Mouse (Mus musculus) heart, adult 2 months (tissue): ENCODE measurements around the gene Adam15.

Experiments
- EP300 ChIP-seq: fragments of 200-500 bp; IDR thresholded peaks from 2 replicates; pipeline ENCODE4 v1.6.1; 2011; ENCODE audit warnings: low read depth, low read length, control low read depth; ENCODE audit not compliant: insufficient read depth
- POLR2A ChIP-seq: fragments of 200-500 bp; IDR thresholded peaks from 2 replicates; pipeline ENCODE4 v1.6.1; 2011; ENCODE audit warnings: mild to moderate bottlenecking, low read depth, low read length, control low read depth; ENCODE audit not compliant: insufficient read depth

DNA sequence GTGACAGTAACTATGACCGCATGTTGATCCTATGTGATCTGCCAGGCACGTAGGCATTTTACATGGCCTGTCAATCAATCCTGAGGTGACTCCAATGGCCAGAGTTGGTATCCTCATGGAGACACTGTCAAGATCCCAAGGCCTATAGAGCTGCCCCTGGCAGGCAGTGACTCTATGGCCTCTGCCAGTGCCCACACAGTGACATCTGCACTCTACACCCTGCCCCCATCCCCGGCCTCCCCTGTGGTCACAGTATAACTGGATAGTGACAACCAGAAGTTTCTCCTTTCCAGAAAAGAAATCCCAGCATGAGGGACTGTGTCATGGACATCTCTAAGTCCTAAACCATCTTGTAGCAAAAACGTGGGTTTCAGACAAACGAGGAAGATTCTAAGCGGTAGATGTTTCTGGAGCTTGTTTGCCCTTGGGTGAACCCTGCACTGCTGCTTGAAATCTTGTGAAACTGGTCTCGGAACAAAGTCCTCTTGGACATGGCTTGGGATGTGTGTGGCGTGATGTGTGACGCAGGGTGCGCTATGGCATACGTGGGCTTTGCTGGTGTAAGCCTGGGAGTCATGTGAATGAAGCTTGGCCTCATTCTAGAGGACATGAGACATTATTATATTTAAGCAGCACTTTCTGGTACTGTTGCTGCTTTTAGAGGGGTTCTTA lies 56.4 kb downstream of the Adam15 start:
- TF ChIP-seq POLR2A (no peak), EP300 (no peak)
